Mouse (Mus musculus) cerebral cortex, adult 2 months (tissue): ENCODE results near the gene Onecut3.

Experiments
- WGBS: fragments of 180-500 bp; shearing (Covaris S2); methylation state at CpG from one replicate; pipeline ENCODE4 v1.1.7; 2018; 5-methylcytosine and 5-hydroxymethylcytosine counted together

The Onecut3 gene

DNA sequence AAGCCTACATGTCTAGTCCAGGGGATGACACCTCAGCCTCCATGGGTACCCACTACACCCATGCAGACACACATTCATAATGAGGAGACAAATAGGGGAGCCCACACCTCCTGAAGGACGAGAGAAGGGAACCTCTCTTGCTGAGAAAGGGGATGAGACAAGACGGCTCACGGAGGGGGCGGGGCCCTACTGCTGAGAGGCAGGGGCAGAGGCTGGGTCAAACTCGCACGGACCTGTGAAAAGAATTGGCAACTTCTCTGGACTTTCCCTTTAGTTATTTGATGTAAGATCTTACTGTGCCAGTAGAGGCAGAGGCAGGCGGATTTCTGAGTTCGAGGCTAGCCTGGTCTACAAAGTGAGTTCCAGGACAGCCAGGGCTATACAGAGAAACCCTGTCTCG is 57.7 kb downstream of the Onecut3 start:
- 64% methylated on average over 9 of the region's 9 CpGs for whole genome bisulfite sequencing

GRCm38 (mm10) chr10:80553575-80553974 is 58.9 kb downstream of the Onecut3 start:
- 93% methylated on average over 8 of the region's 8 CpGs for WGBS

GRCm38 (mm10) chr10:80553997-80554396 is 59.4 kb downstream of the Onecut3 start:
- WGBS: 89% methylated on average over 6 of the region's 6 CpGs

- 30% methylated on average over 5 of the region's 5 CpGs for WGBS
Observed at GRCm38 (mm10) chr10:80557346-80557965, 62.8 kb downstream of the Onecut3 start.

GRCm38 (mm10) chr10:80559431-80559830 is 64.8 kb downstream of the Onecut3 start:
- 90% methylated on average over 7 of the region's 7 CpGs for WGBS

- under 1% methylated on average over 13 of the region's 13 CpGs for WGBS
Observed at GRCm38 (mm10) chr10:80560621-80561020, 66.0 kb downstream of the Onecut3 start.

DNA sequence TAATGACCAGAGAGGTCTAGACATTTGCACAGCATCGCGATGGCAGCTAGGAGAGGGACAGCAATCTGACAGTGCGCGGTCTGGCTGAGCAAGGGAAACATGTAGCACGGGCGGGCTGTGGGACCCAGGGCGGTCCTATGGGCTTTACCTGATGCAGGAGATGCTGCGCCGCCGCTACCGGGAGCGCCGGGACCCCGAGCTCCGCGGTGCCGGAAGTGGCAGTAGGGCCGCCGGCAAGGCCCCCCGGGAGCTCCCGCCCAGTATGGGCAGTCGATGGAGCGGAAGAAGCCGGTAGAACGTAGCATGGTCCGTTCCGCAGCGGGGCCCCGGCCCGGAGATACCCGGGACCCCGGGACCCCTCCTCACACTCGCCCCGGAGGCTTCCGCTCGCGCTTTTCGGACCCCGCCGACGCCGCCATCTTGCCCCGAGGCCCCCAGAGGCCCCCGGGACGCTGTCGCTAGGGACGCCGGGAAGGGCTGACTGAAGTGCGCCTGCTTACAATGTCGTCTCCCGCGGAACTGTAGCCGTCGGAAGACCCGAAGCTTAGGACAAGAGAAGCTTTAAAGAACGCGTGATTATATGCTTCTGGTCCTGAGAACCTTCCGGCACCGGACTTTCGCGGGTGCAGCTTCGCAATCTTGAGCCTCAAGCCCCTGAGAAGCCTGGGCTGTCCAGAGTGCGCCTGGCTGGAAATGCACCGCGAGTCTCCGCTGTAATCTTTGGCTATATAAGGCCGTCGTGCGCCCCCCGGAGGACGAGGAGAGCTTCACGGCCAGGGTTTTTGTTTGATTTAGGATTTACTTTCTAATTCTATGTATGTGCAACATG is 66.7 kb downstream of the Onecut3 start, which contains the start of gene Rexo1:
Gene Rexo1 (minus strand): TSS at position 445 of the 829 bp plus-strand sequence.
- WGBS: under 1% methylated on average over 69 of the region's 72 CpGs

- 14% methylated on average over 17 of the region's 17 CpGs for WGBS
Observed at GRCm38 (mm10) chr10:80566375-80567092, 71.9 kb downstream of the Onecut3 start.
